Mouse (Mus musculus) forebrain, postnatal 0 days (tissue): ENCODE measurements around the gene Zbtb9. TPM values are rescaled to one million over a fixed set of nuclear protein-coding genes. Genes with fewer than 3 reads are reported as not detected.

Experiments
- ATAC-seq: fragments of 200-750 bp; cut with Nextera tagmentation; 2 replicates; pipeline ENCODE4 v1.8.0; 2017; ENCODE audit warnings: mild to moderate bottlenecking, moderate library complexity
- DNase-seq: peaks from one replicate; pipeline ENCODE4 v3.0.0-alpha.2; 2015
- H3K27ac ChIP-seq: fragments of 300-500 bp; sonication (generic); 2 replicates; pipeline ENCODE4 v1.5.1; 2014; ENCODE audit warnings: low read depth, mild to moderate bottlenecking, antibody characterized with exemption, low read length, moderate library complexity, mixed read lengths
- H3K27me3 ChIP-seq: fragments of 300-500 bp; sonication (generic); 2 replicates; pipeline ENCODE4 v1.6.1; 2014; ENCODE audit warnings: mild to moderate bottlenecking, low read length, mixed read lengths; ENCODE audit not compliant: insufficient read depth
- H3K36me3 ChIP-seq: fragments of 300-500 bp; sonication (generic); 2 replicates; pipeline ENCODE4 v1.6.1; 2014; ENCODE audit warnings: mild to moderate bottlenecking, moderate library complexity; ENCODE audit not compliant: insufficient read depth
- H3K4me1 ChIP-seq: fragments of 300-500 bp; sonication (generic); 2 replicates; pipeline ENCODE4 v1.6.1; 2014; ENCODE audit warnings: antibody characterized with exemption; ENCODE audit not compliant: insufficient read depth
- H3K4me2 ChIP-seq: fragments of 300-500 bp; sonication (generic); 2 replicates; pipeline ENCODE4 v1.6.1; 2014; ENCODE audit warnings: low read depth, mild to moderate bottlenecking, moderate library complexity
- H3K4me3 ChIP-seq: fragments of 300-500 bp; sonication (generic); 2 replicates; pipeline ENCODE4 v1.5.1; 2014; ENCODE audit warnings: low read depth, low read length, mixed read lengths
- H3K9ac ChIP-seq: fragments of 300-500 bp; sonication (generic); 2 replicates; pipeline ENCODE4 v1.6.1; 2014; ENCODE audit warnings: mild to moderate bottlenecking
- H3K9me3 ChIP-seq: fragments of 300-500 bp; sonication (generic); 2 replicates; pipeline ENCODE4 v1.6.1; 2016; ENCODE audit warnings: low read length
- CTCF ChIP-seq: sonication (generic); IDR thresholded peaks from 2 replicates; pipeline ENCODE4 v1.5.1; 2016; ENCODE audit warnings: antibody characterized with exemption, control low read depth, low read depth
- WGBS: fragments of 180-500 bp; shearing (Covaris S2); extraction: QIAGEN DNeasy Blood & Tissue Kit; methylation state at CpG from one replicate; pipeline ENCODE4 v1.1.7; 2014; 5-methylcytosine and 5-hydroxymethylcytosine counted together
- polyA plus RNA-seq: library from polyadenylated mRNA; unstranded; fragments of >200 nt; fragmentation: Nextera tagmentation; extraction: Ambion mirVana; gene quantifications from 2 replicates; pipeline ENCODE4 v1.2.1, GENCODE M21; 2015
- total RNA-seq: library from RNA; depleted of rRNA; stranded (reverse); fragments of >200 nt; gene quantifications from 2 replicates; pipeline ENCODE4 v1.2.3, GENCODE M21; 2014

Gene Zbtb9
- total and polyA plus RNA-seq, 2 experiments from 2014 or later: 6.8 to 22.5 TPM

GRCm38 (mm10) chr17:26935027-26935426 is 37.9 kb upstream of the Zbtb9 start:
- no peak for TF ChIP-seq CTCF
- no peak for ATAC-seq
- Histone ChIP-seq H3K4me3 (no peak overlapping the region), H3K27ac (no peak overlapping the region), H3K4me1 (peaks cover 5% of the 10 kb centered on the region), H3K9ac (no peak overlapping the region), H3K4me2 (no peak overlapping the region), H3K27me3 (no peaks in the 10 kb centered on the region), H3K36me3 (peaks cover 26% of the 10 kb centered on the region), H3K9me3 (no peaks in the 10 kb centered on the region)
- 87% methylated on average over 9 of the region's 9 CpGs for WGBS
- DNase-seq: no peak

- Histone ChIP-seq H3K9ac (no peak overlapping the region), H3K9me3 (no peaks in the 10 kb centered on the region), H3K27ac (no peak overlapping the region), H3K27me3 (no peaks in the 10 kb centered on the region), H3K4me3 (no peak overlapping the region), H3K4me1 (peaks cover 9% of the 10 kb centered on the region), H3K4me2 (no peak overlapping the region), H3K36me3 (peaks cover 26% of the 10 kb centered on the region)
- TF ChIP-seq CTCF: no peak
- WGBS: 84% methylated on average over 12 of the region's 12 CpGs
- DNase-seq (no peak), ATAC-seq (no peak)
Observed at GRCm38 (mm10) chr17:26936453-26936852, 36.5 kb upstream of the Zbtb9 start.

- H3K36me3 ChIP-seq: peaks cover 26% of the 10 kb centered on the region
- no peak for ATAC-seq
- 91% methylated on average over 15 of the region's 15 CpGs for WGBS
- no peaks in the 10 kb centered on the region for H3K27me3 ChIP-seq
- no peak for DNase-seq
- no peak overlapping the region for H3K4me3 ChIP-seq
- no peak overlapping the region for H3K4me2 ChIP-seq
- no peak overlapping the region for H3K27ac ChIP-seq
- TF ChIP-seq CTCF: no peak
- no peaks in the 10 kb centered on the region for H3K9me3 ChIP-seq
- no peak overlapping the region for H3K9ac ChIP-seq
- peaks cover 9% of the 10 kb centered on the region for H3K4me1 ChIP-seq
Observed at GRCm38 (mm10) chr17:26936921-26937695, 35.9 kb upstream of the Zbtb9 start.

GRCm38 (mm10) chr17:26937883-26938695 is 34.9 kb upstream of the Zbtb9 start:
- DNase-seq (no peak), ATAC-seq (no peak)
- Histone ChIP-seq H3K9me3 (no peaks in the 10 kb centered on the region), H3K27me3 (no peaks in the 10 kb centered on the region), H3K27ac (peak overlapping the region; percentile 60; the same call in 1 of the 2 replicates), H3K4me3 (peak overlapping the region; percentile 47), H3K36me3 (peaks cover 26% of the 10 kb centered on the region), H3K4me1 (peaks cover 14% of the 10 kb centered on the region), H3K9ac (peak overlapping the region; percentile 45; the same call in 1 of the 2 replicates), H3K4me2 (peak overlapping the region; percentile 97)
- TF ChIP-seq CTCF: no peak
- WGBS: 64% methylated on average over 16 of the region's 16 CpGs

DNA sequence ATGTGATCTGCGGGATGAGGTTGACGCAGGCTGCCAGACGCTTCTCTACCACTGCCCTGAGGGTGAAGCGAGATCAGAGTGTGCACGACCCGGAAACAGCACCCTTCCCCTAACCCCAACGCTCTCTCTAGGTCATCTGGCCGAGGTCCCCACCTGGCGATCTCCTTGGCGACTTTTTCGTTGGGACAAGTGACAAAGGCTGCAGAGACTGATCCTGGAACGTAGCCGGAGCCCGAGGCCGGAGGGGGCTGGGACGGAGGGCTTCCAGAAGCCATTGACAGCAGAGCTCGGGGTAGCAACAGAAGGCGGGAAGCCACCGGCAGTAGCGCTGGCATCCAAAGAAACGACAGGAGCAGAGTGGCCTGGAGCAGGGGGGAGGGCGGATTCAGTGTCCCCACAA is 34.2 kb upstream of the Zbtb9 start:
- Histone ChIP-seq H3K9me3 (no peaks in the 10 kb centered on the region), H3K4me1 (peaks cover 14% of the 10 kb centered on the region), H3K9ac (peak overlapping the region; percentile 45), H3K4me3 (peak overlapping the region; percentile 47), H3K27ac (peak overlapping the region; percentile 60; the same call in 1 of the 2 replicates), H3K4me2 (peak overlapping the region; percentile 97), H3K27me3 (no peaks in the 10 kb centered on the region), H3K36me3 (peaks cover 26% of the 10 kb centered on the region)
- DNase-seq (no peak), ATAC-seq (no peak)
- TF ChIP-seq CTCF: no peak
- 2% methylated on average over 22 of the region's 22 CpGs for WGBS

DNA sequence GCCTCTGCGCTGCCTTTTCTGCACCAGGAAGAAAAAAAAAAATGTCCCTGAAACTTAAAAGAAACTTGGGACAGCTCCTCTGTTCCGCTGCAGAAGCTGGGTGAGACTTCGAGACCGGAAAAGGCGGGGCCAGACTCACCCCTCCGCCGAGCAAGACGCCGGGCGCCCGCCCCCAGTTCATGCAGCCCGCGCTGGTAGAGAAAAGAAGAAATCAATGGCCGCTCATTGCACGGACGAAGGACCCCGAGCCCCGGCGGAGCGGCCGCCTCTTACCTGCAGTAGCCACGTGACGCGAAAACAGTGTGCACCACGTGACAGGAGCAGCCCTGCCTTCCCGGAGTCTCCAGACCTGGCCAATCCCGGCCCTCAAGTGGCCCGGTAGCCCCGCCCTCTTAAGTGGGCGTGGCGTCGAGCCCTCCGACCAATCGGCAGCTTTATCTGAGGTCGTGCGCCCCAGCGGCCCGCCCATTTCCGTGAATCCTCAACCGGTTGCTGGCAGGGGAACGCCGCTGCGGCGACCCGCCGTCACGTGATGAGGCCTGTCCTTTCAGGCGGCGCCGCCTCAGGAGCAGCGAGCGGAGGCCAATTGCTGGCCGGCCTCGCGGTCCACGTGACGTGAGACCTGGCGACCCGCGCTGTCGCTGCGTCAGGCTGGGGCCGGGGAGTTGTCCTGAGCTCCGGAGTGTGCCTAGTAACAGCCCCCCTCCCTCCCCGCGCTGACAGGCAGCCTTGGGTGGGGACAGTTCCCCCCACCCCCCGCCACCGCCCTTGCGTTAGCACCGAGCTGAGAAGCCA is 33.6 kb upstream of the Zbtb9 start, which contains the start of gene Cuta:
Gene Cuta, minus strand, starts transcription at position 392 of the 795 bp plus-strand sequence.
- 2% methylated on average over 69 of the region's 70 CpGs for WGBS
- H3K36me3 ChIP-seq: peaks cover 25% of the 10 kb centered on the region
- ATAC-seq (peak; percentile 95), DNase-seq (peak; percentile 100)
- peak within 1 kb of the TSS; percentile 93 for H3K27ac ChIP-seq
- H3K9ac ChIP-seq: peak within 1 kb of the TSS; percentile 64
- H3K27me3 ChIP-seq: no peaks in the 10 kb centered on the region
- TF ChIP-seq CTCF: no peak
- peak within 1 kb of the TSS; percentile 97 for H3K4me2 ChIP-seq
- H3K4me3 ChIP-seq: peak within 1 kb of the TSS; percentile 47
- no peaks in the 10 kb centered on the region for H3K9me3 ChIP-seq
- H3K4me1 ChIP-seq: peaks cover 14% of the 10 kb centered on the region
